Mouse (Mus musculus): ENCODE results near the gene Chit1. TPM values are rescaled to one million over a fixed set of nuclear protein-coding genes. Genes with fewer than 3 reads are reported as not detected.

Chit1 gene
- total and polyA plus RNA-seq, 3 experiments = not detected

GRCm38 (mm10) chr1:134073658-134074057 is 37.4 kb upstream of the Chit1 start:
- peaks cover 83% of the 10 kb centered on the region for H3K27me3 ChIP-seq (ENCODE audit: insufficient read depth, low read length)
- DNase-seq (ENCODE audit: low spot score) (no peak), ATAC-seq (ENCODE audit: extremely low read depth, insufficient number of reproducible peaks, low FRiP score, poor library complexity, severe bottlenecking) (no peak)
- no peaks in the 10 kb centered on the region for H3K9me3 ChIP-seq (replicated peaks)
- H3K4me3 ChIP-seq (ENCODE audit: low read depth, low read length) = no peak overlapping the region
- peaks cover 4% of the 10 kb centered on the region for H3K36me3 ChIP-seq (replicated peaks)
- TF ChIP-seq GATA2 (IDR thresholded peaks at IDR 0.05; ENCODE audit: borderline replicate concordance, low read depth, low read length) = no peak
- TF ChIP-seq CTCF (IDR thresholded peaks at IDR 0.05; ENCODE audit: low read depth, low read length) = no peak
- H3K4me1 ChIP-seq (ENCODE audit: insufficient read depth, low read depth, low read length) = peaks cover 64% of the 10 kb centered on the region

- Histone ChIP-seq H3K36me3 (replicated peaks) (peaks cover 4% of the 10 kb centered on the region), H3K4me1 (ENCODE audit: insufficient read depth, low read depth, low read length) (peaks cover 68% of the 10 kb centered on the region), H3K9me3 (replicated peaks) (no peaks in the 10 kb centered on the region), H3K4me3 (ENCODE audit: low read depth, low read length) (no peak overlapping the region), H3K27me3 (ENCODE audit: insufficient read depth, low read length) (peaks cover 82% of the 10 kb centered on the region)
- DNase-seq (ENCODE audit: low spot score) (no peak), ATAC-seq (ENCODE audit: extremely low read depth, insufficient number of reproducible peaks, low FRiP score, poor library complexity, severe bottlenecking) (no peak)
- TF ChIP-seq TAL1 (conservative IDR thresholded peaks at IDR 0.05; ENCODE audit: low read depth, low read length) (no peak), POLR2AphosphoS5 (IDR thresholded peaks at IDR 0.05; ENCODE audit: insufficient replicate concordance, low read depth, low read length) (no peak)
Observed at GRCm38 (mm10) chr1:134074184-134074583, 36.9 kb upstream of the Chit1 start.

GRCm38 (mm10) chr1:134074606-134075005 is 36.4 kb upstream of the Chit1 start:
- no peaks in the 10 kb centered on the region for H3K9me3 ChIP-seq (replicated peaks)
- no peak for TF ChIP-seq POLR2AphosphoS5 (IDR thresholded peaks at IDR 0.05; ENCODE audit: insufficient replicate concordance, low read depth, low read length)
- TF ChIP-seq GATA2 (IDR thresholded peaks at IDR 0.05; ENCODE audit: borderline replicate concordance, low read depth, low read length) = no peak
- no peak for TF ChIP-seq TAL1 (conservative IDR thresholded peaks at IDR 0.05; ENCODE audit: low read depth, low read length)
- TF ChIP-seq CTCF (IDR thresholded peaks at IDR 0.05; ENCODE audit: low read depth, low read length) = no peak
- TF ChIP-seq GATA1 (IDR thresholded peaks at IDR 0.05; ENCODE audit: borderline replicate concordance, low read length) = no peak
- ATAC-seq (ENCODE audit: extremely low read depth, insufficient number of reproducible peaks, low FRiP score, poor library complexity, severe bottlenecking) = no peak
- no peak overlapping the region for H3K4me3 ChIP-seq (ENCODE audit: low read depth, low read length)
- H3K27me3 ChIP-seq (ENCODE audit: insufficient read depth, low read length) = peaks cover 81% of the 10 kb centered on the region
- peaks cover 4% of the 10 kb centered on the region for H3K36me3 ChIP-seq (replicated peaks)
- no peak for DNase-seq (ENCODE audit: low spot score)
- peaks cover 72% of the 10 kb centered on the region for H3K4me1 ChIP-seq (ENCODE audit: insufficient read depth, low read depth, low read length)

GRCm38 (mm10) chr1:134075532-134075931 is 35.5 kb upstream of the Chit1 start:
- no peak for DNase-seq (ENCODE audit: low spot score)
- Histone ChIP-seq H3K4me3 (ENCODE audit: low read depth, low read length) (no peak overlapping the region), H3K9me3 (replicated peaks) (no peaks in the 10 kb centered on the region), H3K27me3 (ENCODE audit: insufficient read depth, low read length) (peaks cover 81% of the 10 kb centered on the region), H3K4me1 (ENCODE audit: insufficient read depth, low read depth, low read length) (peaks cover 82% of the 10 kb centered on the region), H3K36me3 (replicated peaks) (peaks cover 4% of the 10 kb centered on the region)
- no peak for ATAC-seq (ENCODE audit: extremely low read depth, insufficient number of reproducible peaks, low FRiP score, poor library complexity, severe bottlenecking)
- TF ChIP-seq TAL1 (conservative IDR thresholded peaks at IDR 0.05; ENCODE audit: low read depth, low read length) (no peak), GATA1 (IDR thresholded peaks at IDR 0.05; ENCODE audit: borderline replicate concordance, low read length) (no peak), POLR2AphosphoS5 (IDR thresholded peaks at IDR 0.05; ENCODE audit: insufficient replicate concordance, low read depth, low read length) (no peak), GATA2 (IDR thresholded peaks at IDR 0.05; ENCODE audit: borderline replicate concordance, low read depth, low read length) (no peak), CTCF (IDR thresholded peaks at IDR 0.05; ENCODE audit: low read depth, low read length) (no peak)

- TF ChIP-seq TAL1 (conservative IDR thresholded peaks at IDR 0.05; ENCODE audit: low read depth, low read length) = no peak
- TF ChIP-seq POLR2AphosphoS5 (IDR thresholded peaks at IDR 0.05; ENCODE audit: insufficient replicate concordance, low read depth, low read length) = no peak
- Histone ChIP-seq H3K27me3 (ENCODE audit: insufficient read depth, low read length) (peaks cover 81% of the 10 kb centered on the region), H3K4me3 (ENCODE audit: low read depth, low read length) (no peak overlapping the region), H3K4me1 (ENCODE audit: insufficient read depth, low read depth, low read length) (peaks cover 75% of the 10 kb centered on the region), H3K9me3 (replicated peaks) (no peaks in the 10 kb centered on the region), H3K36me3 (replicated peaks) (peaks cover 4% of the 10 kb centered on the region)
- ATAC-seq (ENCODE audit: extremely low read depth, insufficient number of reproducible peaks, low FRiP score, poor library complexity, severe bottlenecking) = no peak
- no peak for DNase-seq (ENCODE audit: low spot score)
Observed at GRCm38 (mm10) chr1:134076789-134077188, 34.3 kb upstream of the Chit1 start.

GRCm38 (mm10) chr1:134077389-134078060 is 33.5 kb upstream of the Chit1 start:
- DNase-seq (ENCODE audit: low spot score) (peak; percentile 73), ATAC-seq (ENCODE audit: extremely low read depth, insufficient number of reproducible peaks, low FRiP score, poor library complexity, severe bottlenecking) (no peak)
- Histone ChIP-seq H3K36me3 (replicated peaks) (peaks cover 4% of the 10 kb centered on the region), H3K9me3 (replicated peaks) (no peaks in the 10 kb centered on the region), H3K27me3 (ENCODE audit: insufficient read depth, low read length) (peaks cover 83% of the 10 kb centered on the region), H3K4me1 (ENCODE audit: insufficient read depth, low read depth, low read length) (peaks cover 71% of the 10 kb centered on the region), H3K4me3 (ENCODE audit: low read depth, low read length) (peak overlapping the region; percentile 73)
- TF ChIP-seq CTCF (IDR thresholded peaks at IDR 0.05; ENCODE audit: low read depth, low read length) (no peak), POLR2AphosphoS5 (IDR thresholded peaks at IDR 0.05; ENCODE audit: insufficient replicate concordance, low read depth, low read length) (no peak), GATA1 (IDR thresholded peaks at IDR 0.05; ENCODE audit: borderline replicate concordance, low read length) (no peak), TAL1 (conservative IDR thresholded peaks at IDR 0.05; ENCODE audit: low read depth, low read length) (no peak), GATA2 (IDR thresholded peaks at IDR 0.05; ENCODE audit: borderline replicate concordance, low read depth, low read length) (no peak)

All from G1E (cell line).